Mouse (Mus musculus) hematopoietic stem cell, adult 5-6 weeks (primary cell): ENCODE results near the gene Pex12. TPM values are rescaled to one million over a fixed set of nuclear protein-coding genes. Genes with fewer than 3 reads are reported as not detected.
"Not testable (repeated sequence)": the region's sequence is repeated elsewhere in the genome, so short reads cannot be mapped to it uniquely, and the experiment has no call there.

Experiments
- ATAC-seq, 2 experiments: fragments of 125-278 bp in 1 of 2; replicated peaks in 1 of 2; 2 replicates each; pipeline ENCODE4 v1.8.0; 2016 to 2017; ENCODE audit warnings: inconsistent platforms in 2 of 2, mild to moderate bottlenecking in 2 of 2, moderate number of reproducible peaks in 2 of 2, low read depth in 1 of 2, moderate TSS enrichment in 1 of 2; ENCODE audit not compliant: low FRiP score in 2 of 2, poor library complexity in 2 of 2, severe bottlenecking in 2 of 2, insufficient read depth in 1 of 2, low TSS enrichment in 1 of 2
- total RNA-seq: library from RNA; stranded (forward); fragments of 172-1452, 232-1000 nt; gene quantifications from 2 replicates; pipeline ENCODE4 v1.2.3, GENCODE M21; 2017

Gene Pex12
- total RNA-seq, 1 experiment from 2014 or later = 10.3 TPM

DNA sequence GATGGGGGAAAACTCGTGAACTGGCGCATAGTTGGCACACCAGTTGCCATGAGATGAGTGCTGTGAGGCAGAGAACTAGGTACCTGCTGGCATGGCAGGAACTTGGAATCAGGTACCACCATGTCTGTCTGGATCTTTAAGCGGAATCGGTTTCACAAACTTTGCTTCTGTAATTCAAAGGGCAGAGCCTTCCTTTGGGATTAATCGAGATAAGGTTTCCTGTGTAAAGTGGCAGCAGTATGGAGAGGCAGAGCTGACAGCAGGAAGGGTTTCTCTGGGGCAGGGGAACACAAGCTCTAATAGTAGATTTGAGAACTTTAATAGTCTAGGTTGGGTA is 10.2 kb downstream of the Pex12 start:
- ATAC-seq = no peak

DNA sequence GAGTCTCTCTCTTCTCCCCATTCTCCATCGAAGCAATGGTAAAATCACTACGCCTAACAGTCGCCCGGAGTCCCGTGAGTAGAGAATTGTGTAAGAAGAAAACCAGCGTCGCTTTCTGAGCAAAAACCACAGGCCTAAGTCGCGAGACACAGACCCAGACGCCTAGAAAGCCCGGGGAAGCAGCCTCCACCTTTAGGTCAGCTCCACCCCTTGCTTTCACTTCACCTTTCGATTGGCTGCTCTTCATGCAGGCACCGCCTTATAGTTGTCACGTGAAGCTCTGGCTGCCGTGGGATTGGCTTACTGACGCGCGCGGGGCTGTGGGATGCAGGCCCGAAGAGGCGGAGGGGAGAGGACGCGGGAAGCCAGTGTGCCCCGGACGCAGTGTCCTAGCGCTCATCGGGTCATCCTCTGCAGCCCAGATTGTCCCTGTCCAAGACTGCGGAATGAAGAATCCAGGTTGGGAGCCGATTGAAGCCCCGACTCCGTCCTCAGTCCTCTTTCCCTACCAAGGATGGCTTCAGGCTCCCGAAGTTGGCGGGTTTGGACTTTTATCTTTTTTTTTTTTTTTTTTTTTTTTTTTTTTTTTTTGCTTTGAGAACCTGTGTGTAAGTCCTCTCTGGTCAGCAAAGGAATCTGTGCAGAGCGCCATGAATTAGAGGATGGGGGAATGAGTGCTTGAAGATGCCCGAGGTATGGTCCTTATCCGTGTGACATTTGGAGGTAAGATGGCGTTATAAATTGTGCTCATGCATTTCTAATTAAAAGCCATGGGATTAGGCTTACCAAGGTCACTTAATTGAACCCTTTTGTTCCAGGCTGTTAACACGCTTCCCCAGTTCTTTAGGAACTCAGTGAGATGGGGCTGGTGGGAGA is 10.8 kb downstream of the Pex12 start:
- ATAC-seq = peak; percentile 99 to 100

GRCm38 (mm10) chr11:83289633-83290032 is 12.8 kb downstream of the Pex12 start:
- no peak for ATAC-seq

DNA sequence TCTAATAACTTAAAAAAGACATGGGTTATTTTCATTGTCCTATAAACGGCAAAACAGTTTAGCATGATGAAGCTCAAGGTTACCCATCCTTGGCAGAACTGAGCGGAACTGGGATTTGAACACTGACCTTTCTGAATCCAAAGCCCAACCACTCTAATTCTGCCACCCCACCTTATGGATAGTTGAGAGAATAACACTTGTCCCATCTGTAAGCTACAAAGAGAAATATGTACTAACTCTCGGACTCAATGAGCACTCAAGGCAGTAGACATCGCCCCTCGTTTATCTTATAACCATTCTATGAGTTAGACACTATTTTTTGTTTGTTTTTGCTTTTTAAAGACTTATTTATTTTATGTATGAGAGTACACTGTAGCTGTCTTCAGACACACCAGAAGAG is 13.3 kb downstream of the Pex12 start:
- no peak for ATAC-seq

DNA sequence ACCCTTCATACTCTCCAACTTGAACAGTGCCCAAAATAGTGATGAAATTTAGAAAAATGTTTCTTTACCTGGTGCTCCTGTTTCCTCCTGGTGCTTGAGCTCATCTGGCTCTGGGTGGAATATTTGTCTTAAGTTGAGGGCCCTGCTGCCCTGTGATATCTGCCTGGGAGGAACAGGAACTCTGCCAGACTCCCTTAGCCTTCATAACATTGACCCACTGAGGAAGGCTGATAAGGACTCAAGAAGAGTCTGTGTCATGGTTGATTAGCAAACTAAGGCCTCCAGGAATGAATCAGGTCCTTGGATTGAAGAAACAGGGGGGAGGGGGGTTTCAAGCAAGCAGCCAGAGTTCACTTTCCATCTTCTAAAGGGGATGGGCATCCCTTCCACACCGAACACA is 15.8 kb downstream of the Pex12 start, which contains the start of gene Slfn14:
Slfn14 (minus strand) TSS at position 161 of the 400 bp plus-strand sequence.
- ATAC-seq = no peak

- ATAC-seq = no peak
Measured at GRCm38 (mm10) chr11:83285627-83286026, 16.8 kb downstream of the Pex12 start.

DNA sequence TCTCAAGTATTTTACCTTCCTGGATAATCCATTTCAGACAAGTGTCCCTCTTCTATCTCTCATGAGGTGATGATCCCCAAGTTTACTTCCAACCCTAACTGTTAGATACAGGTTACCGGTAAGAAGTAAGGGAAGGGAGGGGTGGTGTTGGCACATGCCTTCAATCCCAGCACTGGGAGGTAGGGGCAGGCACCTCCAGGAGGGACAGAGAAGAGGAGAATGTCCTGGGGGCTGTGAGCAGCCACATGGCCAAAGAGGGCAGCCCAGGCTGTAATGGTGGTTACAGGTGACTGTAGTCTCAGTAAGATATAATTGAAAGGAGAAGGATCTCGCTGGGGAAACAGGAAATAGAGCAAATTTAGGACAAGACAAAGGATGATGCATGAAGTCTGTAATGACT is 20.3 kb downstream of the Pex12 start:
- ATAC-seq = no peak

DNA sequence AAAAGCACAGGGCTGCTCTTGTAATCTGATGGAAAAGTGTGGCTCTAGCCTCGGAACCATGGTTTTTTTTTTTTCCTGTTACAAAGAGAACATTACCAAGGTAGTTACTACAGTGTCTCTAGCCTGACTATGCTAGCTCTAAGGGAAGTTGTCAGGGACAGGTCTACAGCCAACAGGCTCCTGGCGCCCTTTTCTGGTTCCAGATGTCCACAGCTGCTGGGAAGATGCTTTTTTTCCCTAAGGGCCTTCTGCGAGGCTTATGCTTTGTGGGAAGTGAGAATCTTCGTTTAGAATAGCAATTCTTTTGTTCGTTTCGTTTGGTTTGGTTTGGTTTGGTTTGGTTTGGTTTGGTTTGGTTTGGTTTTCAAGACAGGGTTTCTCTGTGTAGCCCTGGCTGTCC is 22.7 kb downstream of the Pex12 start:
- no peak for ATAC-seq

- ATAC-seq = no peak
Measured at GRCm38 (mm10) chr11:83279024-83279423, 23.4 kb downstream of the Pex12 start.

- ATAC-seq = no peak
Measured at GRCm38 (mm10) chr11:83276251-83276650, 26.1 kb downstream of the Pex12 start.

GRCm38 (mm10) chr11:83271951-83272843 is 30.2 kb downstream of the Pex12 start:
- peak; percentile 31 to 58; a peak in 3 of 4 replicates for ATAC-seq

- ATAC-seq = peak; percentile 70 to 75
Measured at GRCm38 (mm10) chr11:83271151-83271950, 31.0 kb downstream of the Pex12 start.

- ATAC-seq = peak in 1 of 2 experiments; percentile 12; a peak in 1 of 4 replicates
Measured at GRCm38 (mm10) chr11:83270842-83271150, 31.6 kb downstream of the Pex12 start.

DNA sequence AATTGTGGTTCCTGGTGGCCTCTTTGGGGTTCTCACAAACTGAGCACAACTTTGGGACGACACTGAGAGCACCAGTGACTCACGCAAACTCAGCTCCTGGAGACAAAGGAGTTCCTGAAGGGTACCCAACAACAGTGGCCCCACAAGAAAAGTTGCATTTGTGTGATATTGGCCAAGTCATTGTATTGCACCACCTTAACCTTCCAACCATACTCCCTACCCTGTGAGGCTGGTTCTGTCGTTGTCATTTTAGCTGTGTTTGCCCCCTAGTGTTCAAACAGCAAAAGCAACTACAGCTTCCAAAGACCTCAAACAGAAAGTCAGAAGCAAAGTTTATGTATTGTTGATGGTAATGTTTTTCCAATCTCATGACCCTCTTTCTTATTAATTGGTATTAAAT is 39.2 kb downstream of the Pex12 start:
- peak in 1 of 2 experiments; percentile 58; a peak in 1 of 4 replicates for ATAC-seq

GRCm38 (mm10) chr11:83262673-83263072 is 39.7 kb downstream of the Pex12 start:
- ATAC-seq = no peak

GRCm38 (mm10) chr11:83257211-83257610 is 45.2 kb downstream of the Pex12 start:
- ATAC-seq = not testable (repeated sequence)
